Mouse (Mus musculus) layer of hippocampus, adult 8-10 months (tissue): ENCODE results near the gene Syndig1. TPM values are rescaled to one million over a fixed set of nuclear protein-coding genes. Genes with fewer than 3 reads are reported as not detected.
A peak's percentile ranks its signal among the peaks of the same experiment; 100 is the strongest.

Experiments
- DNase-seq, 2 experiments: peaks; one replicate each; pipeline ENCODE4 v3.0.0; 2022; ENCODE audit warnings: low spot score in 2 of 2
- total RNA-seq, 4 experiments: library from RNA; stranded (reverse); gene quantifications; 2 replicates each; pipeline ENCODE4 v1.2.4; 2022

The Syndig1 gene
- total RNA-seq, 4 experiments from 2014 or later: 29.0 to 37.5 (median 35.6) TPM

- DNase-seq: no peak
Measured at GRCm38 (mm10) chr2:149980419-149980818, 151.4 kb downstream of the Syndig1 start.

- DNase-seq: no peak
Measured at GRCm38 (mm10) chr2:149982466-149982865, 153.5 kb downstream of the Syndig1 start.

GRCm38 (mm10) chr2:149983107-149983506, 154.1 kb downstream of the Syndig1 start:
- no peak for DNase-seq

- DNase-seq: no peak
Measured at GRCm38 (mm10) chr2:149987610-149988009, 158.6 kb downstream of the Syndig1 start.

GRCm38 (mm10) chr2:149991506-149991905, 162.5 kb downstream of the Syndig1 start:
- no peak for DNase-seq

- DNase-seq: no peak
Measured at GRCm38 (mm10) chr2:149992921-149993320, 163.9 kb downstream of the Syndig1 start.

GRCm38 (mm10) chr2:149996382-149996964, 167.5 kb downstream of the Syndig1 start:
- no peak for DNase-seq

- DNase-seq: no peak
Measured at GRCm38 (mm10) chr2:149997657-149998056, 168.6 kb downstream of the Syndig1 start.

GRCm38 (mm10) chr2:149998373-149999108, 169.5 kb downstream of the Syndig1 start:
- no peak for DNase-seq

- no peak for DNase-seq
Measured at GRCm38 (mm10) chr2:150000564-150000963, 171.6 kb downstream of the Syndig1 start.

GRCm38 (mm10) chr2:150003499-150003898, 174.5 kb downstream of the Syndig1 start:
- no peak for DNase-seq

- DNase-seq: no peak
Measured at GRCm38 (mm10) chr2:150012787-150013346, 183.9 kb downstream of the Syndig1 start.

- no peak for DNase-seq
Measured at GRCm38 (mm10) chr2:150013785-150014184, 184.8 kb downstream of the Syndig1 start.

- no peak for DNase-seq
Measured at GRCm38 (mm10) chr2:150016303-150016702, 187.3 kb downstream of the Syndig1 start.

- DNase-seq: no peak
Measured at GRCm38 (mm10) chr2:150020706-150021105, 191.7 kb downstream of the Syndig1 start.

- DNase-seq: peak in 1 of 2 experiments; percentile 13
Measured at GRCm38 (mm10) chr2:150023873-150024339, 194.9 kb downstream of the Syndig1 start.

GRCm38 (mm10) chr2:150043531-150043930, 214.5 kb downstream of the Syndig1 start:
- DNase-seq: no peak

Other genes with a start within 250 kb of the Syndig1 start
- gene C530025M09Rik, start 2.0 kb downstream of the Syndig1 start, total RNA-seq: under 1 TPM in 1 of 4 experiments, not detected in 3; 0.52 TPM